Mouse (Mus musculus) frontal cortex, postnatal 14 days (tissue): Measurements from ENCODE around the gene Bcl10.
"Not testable (repeated sequence)": the region's sequence is repeated elsewhere in the genome, so short reads cannot be mapped to it uniquely, and the experiment has no call there.

Experiments
- DNase-seq, 2 experiments: peaks; one replicate each; pipeline ENCODE4 v3.0.0; 2022; ENCODE audit warnings: low spot score in 2 of 2

Gene Bcl10

GRCm38 (mm10) chr3:145922019-145922854 lies at the start of gene Bcl10:
TSS of gene Bcl10 (plus strand) at chr3:145922804.
- DNase-seq = no peak

DNA sequence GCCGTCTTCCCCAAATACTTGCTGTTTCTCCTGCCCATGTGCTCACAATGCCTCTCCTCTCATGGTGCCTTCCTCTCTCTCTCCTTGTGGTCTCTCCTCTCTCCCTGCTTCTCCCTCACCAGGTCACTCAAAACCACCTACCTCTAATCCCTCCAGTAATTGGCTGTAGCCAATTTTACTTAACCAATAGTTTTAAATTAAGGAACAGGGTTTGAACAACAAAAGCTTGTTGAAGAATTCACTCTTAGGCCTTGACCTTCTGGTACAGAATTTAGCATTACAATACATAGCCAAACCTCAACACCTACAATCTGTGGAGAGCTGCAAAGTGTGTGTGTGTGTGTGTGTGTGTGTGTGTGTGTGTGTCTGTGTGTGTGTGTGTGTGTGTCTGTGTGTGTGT lies 49.3 kb upstream of the Bcl10 start:
- DNase-seq = no peak

DNA sequence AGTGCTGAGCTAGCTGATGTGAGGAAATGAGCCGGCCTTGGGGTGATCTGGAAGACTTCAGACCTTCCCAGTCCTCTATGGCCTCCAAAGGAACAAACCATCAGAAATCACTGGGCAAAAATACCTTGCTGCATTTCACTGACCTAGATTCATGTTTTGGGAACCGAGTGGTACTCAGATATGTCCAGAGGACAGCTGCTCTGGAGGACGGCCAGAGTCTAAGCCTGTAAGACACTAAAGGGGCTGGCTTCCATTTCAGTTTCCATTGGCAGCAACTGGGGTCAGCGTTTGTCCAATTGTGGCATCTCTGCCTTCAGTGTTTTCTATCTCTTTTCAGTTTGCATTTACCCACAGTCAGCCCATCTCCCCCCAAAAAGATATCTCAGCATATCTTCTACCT lies 48.5 kb upstream of the Bcl10 start:
- no peak for DNase-seq

GRCm38 (mm10) chr3:145876120-145876519 lies 46.5 kb upstream of the Bcl10 start:
- DNase-seq = no peak

DNA sequence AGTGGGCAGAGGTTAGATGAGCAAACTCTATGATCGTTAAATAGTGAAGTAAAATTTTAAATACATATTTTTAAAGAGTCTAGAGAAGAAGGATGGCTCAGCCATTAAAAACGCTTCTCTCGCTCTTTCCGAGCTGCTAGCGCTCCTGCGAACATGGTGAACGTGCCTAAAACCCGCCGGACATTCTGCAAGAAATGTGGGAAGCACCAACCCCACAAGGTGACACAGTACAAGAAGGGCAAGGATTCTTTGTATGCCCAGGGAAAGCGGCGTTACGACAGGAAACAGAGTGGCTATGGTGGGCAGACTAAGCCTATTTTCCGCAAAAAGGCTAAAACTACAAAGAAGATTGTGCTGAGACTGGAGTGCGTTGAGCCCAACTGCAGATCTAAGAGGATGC lies 43.7 kb upstream of the Bcl10 start:
- DNase-seq = not testable (repeated sequence)

- no peak for DNase-seq
These were observed 42.3 kb upstream of the Bcl10 start for GRCm38 (mm10) chr3:145880335-145880734.

GRCm38 (mm10) chr3:145882076-145882874 lies 40.3 kb upstream of the Bcl10 start:
- DNase-seq = no peak

GRCm38 (mm10) chr3:145883233-145883632 lies 39.4 kb upstream of the Bcl10 start:
- no peak for DNase-seq

DNA sequence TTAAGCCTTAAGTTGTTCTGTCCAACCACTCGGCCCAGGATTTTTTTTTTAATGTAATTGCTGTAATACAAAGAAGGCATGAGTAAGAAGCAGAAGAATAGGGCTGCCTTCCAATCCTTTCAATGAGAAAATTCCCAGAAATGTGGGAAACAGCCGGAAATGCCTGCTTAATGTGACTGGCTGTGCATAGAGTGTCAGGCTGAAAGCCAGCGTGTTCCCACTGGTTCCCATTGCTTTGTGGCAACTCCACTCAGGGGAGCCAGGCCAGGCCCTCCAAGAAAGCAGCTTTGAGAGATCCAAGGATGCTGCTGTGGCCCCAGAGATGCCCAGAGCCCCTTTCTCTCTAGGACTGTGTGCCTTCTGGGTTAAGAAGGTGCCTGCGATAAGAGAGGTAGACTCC lies 37.2 kb upstream of the Bcl10 start:
- peak in 1 of 2 experiments; percentile 18 for DNase-seq

- no peak for DNase-seq
These were observed 36.6 kb upstream of the Bcl10 start for GRCm38 (mm10) chr3:145885851-145886464.

DNA sequence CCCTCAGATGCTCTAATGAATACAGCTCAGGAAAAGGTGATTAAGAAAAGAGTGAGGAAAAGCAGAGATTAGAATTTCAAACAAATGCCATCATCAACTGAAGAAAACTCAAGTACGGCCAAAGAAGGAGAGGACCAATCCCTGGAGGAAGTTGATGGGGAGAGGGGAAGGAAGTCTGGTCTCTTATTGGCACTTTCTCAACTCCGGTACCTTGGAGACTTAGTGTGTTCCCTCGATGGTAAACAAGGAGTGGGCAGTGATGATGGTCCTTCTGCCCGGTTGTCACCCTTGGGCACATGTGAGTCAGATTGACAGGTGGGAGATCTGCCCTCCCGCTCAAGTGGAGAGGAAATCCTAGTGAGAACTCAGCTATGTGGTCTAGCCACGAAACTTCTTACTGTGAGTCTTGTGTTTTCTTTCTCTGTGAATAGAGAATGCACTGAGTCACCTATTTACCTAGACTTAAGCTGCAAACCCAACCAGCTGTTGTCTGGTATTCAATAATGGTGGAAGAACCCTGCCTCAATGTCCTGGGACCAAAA lies 35.1 kb upstream of the Bcl10 start:
- no peak for DNase-seq

- peak in 1 of 2 experiments; percentile 57 for DNase-seq
These were observed 32.1 kb upstream of the Bcl10 start for GRCm38 (mm10) chr3:145890346-145891132.

- DNase-seq = no peak
These were observed 30.2 kb upstream of the Bcl10 start for GRCm38 (mm10) chr3:145892451-145892850.

DNA sequence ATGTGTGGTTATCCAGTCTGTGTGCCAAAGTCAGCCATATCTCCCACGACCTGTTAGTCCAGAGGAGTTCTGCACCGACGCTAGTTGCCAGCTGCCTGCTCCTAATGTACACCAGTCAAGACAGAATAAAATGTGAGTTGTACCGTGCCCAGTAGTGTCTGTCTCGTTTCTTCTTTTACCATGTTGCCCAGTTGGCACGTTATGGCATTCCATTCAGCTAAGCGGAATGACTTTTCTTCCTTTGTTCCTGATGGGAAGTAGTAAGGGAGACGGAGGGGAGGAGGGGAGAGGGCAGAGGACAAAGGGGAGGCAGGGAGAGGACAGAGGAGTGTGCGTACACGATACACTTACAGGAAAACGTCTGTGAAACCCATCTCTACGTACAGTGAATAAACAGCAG lies 28.5 kb upstream of the Bcl10 start:
- no peak for DNase-seq

DNA sequence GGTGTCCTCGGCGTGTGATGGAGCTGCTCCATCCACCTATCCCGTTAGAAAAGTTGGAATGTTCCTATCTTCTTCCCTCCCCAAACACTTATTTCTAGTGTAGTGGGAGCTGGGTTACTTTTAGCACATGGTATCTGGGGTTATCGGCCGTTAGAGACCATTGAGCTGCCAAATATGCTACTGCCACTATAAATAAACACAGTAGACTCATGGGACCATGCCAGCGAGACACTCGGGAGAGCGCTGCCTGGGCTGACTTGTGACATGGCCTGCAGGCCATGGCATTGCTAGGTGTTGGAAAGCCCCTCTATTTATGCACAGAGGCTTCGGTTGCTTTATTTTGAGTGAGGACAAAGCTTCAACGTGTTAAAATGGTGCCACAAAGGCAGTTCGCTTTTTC lies 24.9 kb upstream of the Bcl10 start:
- no peak for DNase-seq

GRCm38 (mm10) chr3:145899832-145900231 lies 22.8 kb upstream of the Bcl10 start:
- no peak for DNase-seq

DNA sequence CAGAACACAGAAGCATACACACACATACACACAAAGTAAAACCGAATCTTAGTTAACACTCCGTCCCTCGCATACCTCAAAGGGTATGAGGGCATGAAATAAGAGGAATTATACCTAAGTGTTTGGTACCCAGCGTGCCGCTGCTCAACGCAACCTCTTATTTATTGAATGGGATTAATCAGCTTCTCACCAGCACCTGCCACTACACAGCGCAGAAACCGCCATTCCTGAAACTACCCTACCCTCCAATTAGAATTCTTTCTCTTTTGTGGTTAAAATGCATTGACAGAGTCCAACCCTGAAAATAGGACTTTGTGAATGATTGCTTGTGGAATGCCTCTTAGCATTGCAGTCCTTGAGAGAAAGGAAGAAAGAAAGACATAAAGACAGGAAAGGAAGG lies 19.1 kb upstream of the Bcl10 start:
- no peak for DNase-seq

DNA sequence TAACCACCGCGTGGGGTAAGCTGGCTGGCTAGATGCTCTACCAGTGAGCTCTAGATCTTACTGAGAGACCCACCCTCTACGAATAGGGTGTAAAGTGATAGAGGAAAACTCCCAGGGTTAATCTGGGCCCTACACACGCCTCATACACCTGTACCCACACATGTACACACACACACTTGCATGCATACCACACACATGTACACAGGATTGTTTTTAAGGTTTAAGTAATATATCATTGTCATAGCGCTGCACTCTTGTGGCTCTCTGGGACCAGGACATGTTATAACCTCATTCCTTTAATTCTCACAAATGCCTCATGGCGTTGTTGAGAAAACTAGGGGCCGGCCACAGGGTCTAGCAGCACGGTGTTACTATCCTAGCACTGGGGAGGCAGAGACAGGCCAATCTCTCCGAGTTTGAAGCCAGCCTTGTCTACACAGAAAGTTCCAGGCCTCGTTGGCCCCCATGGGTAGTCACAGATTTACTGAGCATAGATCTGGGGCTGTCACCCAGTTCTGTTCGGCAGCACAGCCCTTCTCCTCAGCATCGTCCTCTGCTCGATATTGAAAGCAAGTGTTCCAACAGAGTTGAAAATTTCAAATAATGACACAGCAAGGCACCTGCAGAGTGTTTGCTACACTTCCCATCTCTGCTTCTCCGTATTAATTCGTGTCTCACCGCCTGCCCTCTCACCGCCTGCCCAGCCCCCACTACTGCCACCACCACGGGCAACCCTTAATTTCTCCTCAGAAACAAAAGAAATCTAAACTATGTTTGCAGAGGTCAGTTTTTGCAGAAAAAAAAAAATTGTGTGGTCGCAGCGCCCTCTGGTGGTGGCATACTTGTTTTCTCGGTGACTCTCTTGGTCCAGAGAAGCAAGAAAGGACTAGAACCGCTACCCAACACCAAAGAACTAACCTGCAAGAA lies 17.5 kb upstream of the Bcl10 start:
- peak; percentile 33 to 70 for DNase-seq

- no peak for DNase-seq
These were observed 16.0 kb upstream of the Bcl10 start for GRCm38 (mm10) chr3:145906582-145906981.

GRCm38 (mm10) chr3:145912512-145912911 lies 10.1 kb upstream of the Bcl10 start:
- DNase-seq = no peak
